Mouse (Mus musculus) CH12.LX (cell line): ENCODE results near the gene Foxd3. TPM values are rescaled to one million over a fixed set of nuclear protein-coding genes. Genes with fewer than 3 reads are reported as not detected.

ENCODE experiments used
- DNase-seq: peaks from one replicate; pipeline ENCODE4 v3.0.0-alpha.2; 2013; ENCODE audit errors: extremely low read depth
- H3K27ac ChIP-seq: 2 replicates; pipeline ENCODE4 v1.5.1; 2012; ENCODE audit warnings: low read depth, mild to moderate bottlenecking, control low read depth, moderate library complexity; ENCODE audit not compliant: insufficient read depth
- H3K27me3 ChIP-seq: replicated peaks from 2 replicates; pipeline ENCODE3; 2012; ENCODE audit warnings: inconsistent platforms
- H3K36me3 ChIP-seq, 2 experiments: replicated peaks in 1 of 2; 2 replicates each; pipeline versions ENCODE3 to v1.6.1; 2012; ENCODE audit warnings: inconsistent platforms in 1 of 2, low read length in 1 of 2, mild to moderate bottlenecking in 1 of 2, mixed read lengths in 1 of 2, moderate library complexity in 1 of 2; ENCODE audit not compliant: control insufficient read depth in 1 of 2, insufficient read depth in 1 of 2
- H3K4me1 ChIP-seq, 2 experiments: 2 replicates each; pipeline ENCODE4 v1.6.1; 2012; ENCODE audit warnings: inconsistent platforms in 1 of 2, moderate library complexity in 1 of 2; ENCODE audit not compliant: insufficient read depth in 2 of 2, control insufficient read depth in 1 of 2
- H3K4me2 ChIP-seq: 2 replicates; pipeline ENCODE4 v1.6.1; 2012; ENCODE audit warnings: low read depth, mild to moderate bottlenecking, control low read depth; ENCODE audit not compliant: poor library complexity, insufficient read depth, severe bottlenecking
- H3K4me3 ChIP-seq, 3 experiments: fragments of 150-350 bp in 1 of 3; sonication (generic) in 1 of 3; replicated peaks in 1 of 3; 2 replicates each; pipeline versions ENCODE3 to v1.5.1; 2011 to 2012; ENCODE audit warnings: low read depth in 2 of 3, low read length in 2 of 3, mild to moderate bottlenecking in 2 of 3, moderate library complexity in 2 of 3, control low read depth in 1 of 3, improper control_type of control experiment in 1 of 3, inconsistent platforms in 1 of 3, mixed read lengths in 1 of 3; ENCODE audit not compliant: poor library complexity in 1 of 3
- H3K79me2 ChIP-seq: replicated peaks from 2 replicates; pipeline ENCODE4 v1.6.1; 2012; ENCODE audit warnings: mild to moderate bottlenecking, moderate library complexity; ENCODE audit not compliant: control insufficient read depth, poor library complexity, insufficient read depth, severe bottlenecking; ENCODE audit errors: extremely low read depth
- H3K9ac ChIP-seq: 2 replicates; pipeline ENCODE4 v1.6.1; 2012; ENCODE audit warnings: low read depth, mild to moderate bottlenecking, control low read depth, moderate library complexity; ENCODE audit not compliant: insufficient read depth
- H3K9me3 ChIP-seq: replicated peaks from 2 replicates; pipeline ENCODE3; 2012; ENCODE audit warnings: low read length, inconsistent platforms, mixed read lengths
- BHLHE40 ChIP-seq: IDR thresholded peaks from 2 replicates; pipeline ENCODE4 v1.6.1; 2011; ENCODE audit warnings: mild to moderate bottlenecking, low read depth, low read length, improper control_type of control experiment
- ELF1 ChIP-seq: IDR thresholded peaks from 2 replicates; pipeline ENCODE4 v1.6.1; 2014; ENCODE audit warnings: low read depth, mild to moderate bottlenecking, inconsistent platforms, low read length, improper control_type of control experiment
- GABPA ChIP-seq: IDR thresholded peaks from 2 replicates; pipeline ENCODE4 v1.6.1; 2012; ENCODE audit warnings: low read depth, low read length, improper control_type of control experiment, inconsistent platforms; ENCODE audit not compliant: insufficient replicate concordance
- IRF4 ChIP-seq: IDR thresholded peaks from 2 replicates; pipeline ENCODE4 v1.6.1; 2014; ENCODE audit warnings: low read depth, mild to moderate bottlenecking, inconsistent platforms, low read length, improper control_type of control experiment
- JUN ChIP-seq: IDR thresholded peaks from 2 replicates; pipeline ENCODE4 v1.6.1; 2011; ENCODE audit warnings: low read depth, mild to moderate bottlenecking, low read length, improper control_type of control experiment, moderate library complexity; ENCODE audit not compliant: insufficient read depth
- KAT2A ChIP-seq: IDR thresholded peaks from 2 replicates; pipeline ENCODE4 v1.6.1; 2012; ENCODE audit warnings: low read length, improper control_type of control experiment, inconsistent platforms; ENCODE audit not compliant: insufficient replicate concordance
- MAFK ChIP-seq: IDR thresholded peaks from 2 replicates; pipeline ENCODE4 v1.6.1; 2011; ENCODE audit warnings: low read length, improper control_type of control experiment; ENCODE audit not compliant: insufficient replicate concordance
- MAX ChIP-seq: IDR thresholded peaks from 2 replicates; pipeline ENCODE4 v1.6.1; 2011; ENCODE audit warnings: low read length, improper control_type of control experiment
- MEF2A ChIP-seq: IDR thresholded peaks from 2 replicates; pipeline ENCODE4 v1.6.1; 2014; ENCODE audit warnings: low read depth, mild to moderate bottlenecking, inconsistent platforms, low read length, improper control_type of control experiment, borderline replicate concordance
- MYC ChIP-seq: IDR thresholded peaks from 2 replicates; pipeline ENCODE4 v1.6.1; 2011; ENCODE audit warnings: low read depth, mild to moderate bottlenecking, improper control_type of control experiment, low read length
- NRF1 ChIP-seq: IDR thresholded peaks from 2 replicates; pipeline ENCODE4 v1.6.1; 2014; ENCODE audit warnings: low read depth, mild to moderate bottlenecking, inconsistent platforms, low read length, improper control_type of control experiment, moderate library complexity
- PAX5 ChIP-seq: IDR thresholded peaks from 2 replicates; pipeline ENCODE4 v1.6.1; 2012; ENCODE audit warnings: low read length, inconsistent platforms, mixed read lengths
- POLR2A ChIP-seq: IDR thresholded peaks from 2 replicates; pipeline ENCODE4 v1.6.1; 2011; ENCODE audit warnings: low read depth, mild to moderate bottlenecking, improper control_type of control experiment, low read length
- POLR2AphosphoS2 ChIP-seq: IDR thresholded peaks from 2 replicates; pipeline ENCODE4 v1.6.1; 2011; ENCODE audit warnings: low read depth, low read length, improper control_type of control experiment
- SIN3A ChIP-seq: IDR thresholded peaks from 2 replicates; pipeline ENCODE4 v1.6.1; 2012; ENCODE audit warnings: low read length, improper control_type of control experiment, inconsistent platforms
- TCF12 ChIP-seq: IDR thresholded peaks from 2 replicates; pipeline ENCODE4 v1.6.1; 2014; ENCODE audit warnings: low read depth, mild to moderate bottlenecking, inconsistent platforms, low read length, improper control_type of control experiment
- USF1 ChIP-seq: IDR thresholded peaks from 2 replicates; pipeline ENCODE4 v1.6.1; 2014; ENCODE audit warnings: low read depth, mild to moderate bottlenecking, inconsistent platforms, low read length, improper control_type of control experiment
- USF2 ChIP-seq: conservative IDR thresholded peaks from 2 replicates; pipeline ENCODE4 v1.6.1; 2011; ENCODE audit warnings: low read depth, low read length, improper control_type of control experiment
- ZKSCAN1 ChIP-seq: IDR thresholded peaks from 2 replicates; pipeline ENCODE4 v1.6.1; 2012; ENCODE audit warnings: low read depth, inconsistent platforms, low read length, improper control_type of control experiment, borderline replicate concordance
- ZNF384 ChIP-seq: IDR thresholded peaks from 2 replicates; pipeline ENCODE4 v1.6.1; 2012; ENCODE audit warnings: low read depth, low read length, improper control_type of control experiment, inconsistent platforms
- dilution Hi-C: fragments of 300-500 bp; cut with MboI; formaldehyde crosslinking; loops from 2 replicates; pipeline ENCODE4 v1.14.3; 2020; ENCODE audit warnings: low sequenced_read_pairs; ENCODE audit not compliant: extremely low pct_unique_long_range_greater_than_20kb, extremely low pct_ligation_motif_present
- in situ Hi-C: fragments of 300-500 bp; cut with MboI; formaldehyde crosslinking; loops from 3 replicates; pipeline ENCODE4 v1.14.3; 2019; ENCODE audit warnings: low sequenced_read_pairs, low pct_ligation_motif_present, low pct_unique_long_range_greater_than_20kb, mixed read lengths
- polyA plus RNA-seq: library from polyadenylated mRNA; unstranded; fragments of >175 nt; gene quantifications from 2 replicates; pipeline ENCODE4 v1.2.1, GENCODE M21; 2012; ENCODE audit warnings: low read depth; ENCODE audit not compliant: insufficient read length
- total RNA-seq, 2 experiments: library from RNA; depleted of rRNA; stranded (reverse); fragments of 300-350 nt in 1 of 2; fragments of >200 nt in 1 of 2; gene quantifications; 2 replicates each; pipeline ENCODE4 v1.2.3; 2012 to 2014

Gene Foxd3
- total and polyA plus RNA-seq, 3 experiments: not detected

DNA sequence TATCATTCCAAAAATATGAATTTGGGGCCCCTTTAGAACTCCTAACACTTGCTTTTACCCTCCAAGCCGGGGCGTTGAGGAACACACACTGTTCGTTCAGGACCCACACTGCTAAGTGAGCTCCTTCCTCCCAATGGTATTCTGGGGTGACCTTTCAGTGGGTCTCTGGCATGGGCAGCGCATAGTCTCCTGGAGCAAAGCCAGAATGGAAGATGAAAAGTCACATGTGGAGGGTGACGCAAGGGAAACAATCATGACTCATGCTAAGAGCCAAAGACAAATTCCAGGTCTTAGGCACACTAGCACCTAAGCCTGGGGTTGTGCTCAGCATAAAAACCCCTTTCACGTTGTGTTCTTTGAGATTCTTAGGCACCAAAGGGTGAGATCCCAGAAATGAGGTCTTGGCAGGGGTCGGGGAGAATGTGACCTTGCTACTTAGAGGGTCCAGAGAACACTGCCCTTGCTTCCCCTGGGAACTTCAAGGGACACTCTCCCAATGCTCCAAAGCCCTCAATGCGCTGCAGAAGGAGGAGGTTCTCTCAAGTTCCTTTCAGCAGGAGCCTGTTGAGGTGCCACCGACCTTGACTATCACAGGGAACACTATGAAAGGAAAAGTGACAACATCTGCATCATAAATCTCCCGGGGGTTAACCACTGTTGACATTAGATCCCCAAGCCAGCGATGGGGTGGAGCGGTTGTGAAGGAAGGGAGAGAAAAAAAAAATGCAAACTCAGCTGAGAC, 43.3 kb upstream of the Foxd3 start:
- Histone ChIP-seq H3K9me3 (peaks cover 35% of the 10 kb centered on the region), H3K4me2 (no peak overlapping the region), H3K4me3 (no peak overlapping the region), H3K79me2 (no peaks in the 10 kb centered on the region), H3K9ac (no peak overlapping the region), H3K36me3 (no peaks in the 10 kb centered on the region), H3K4me1 (no peaks in the 10 kb centered on the region), H3K27ac (no peak overlapping the region), H3K27me3 (no peaks in the 10 kb centered on the region)
- TF ChIP-seq SIN3A (no peak), BHLHE40 (no peak), TCF12 (no peak), ZKSCAN1 (no peak), GABPA (no peak), MAX (no peak), KAT2A (no peak), PAX5 (no peak), USF2 (no peak), POLR2A (no peak), ZNF384 (no peak), MAFK (no peak), JUN (no peak), IRF4 (no peak), POLR2AphosphoS2 (no peak), USF1 (no peak), MYC (no peak), NRF1 (no peak), MEF2A (no peak), ELF1 (no peak)
- DNase-seq: no peak
- dilution Hi-C loops: no loop called here
- in situ Hi-C loops: no loop called here
